Mouse (Mus musculus) embryonic facial prominence, embryonic 14.5 days (tissue): ENCODE measurements around the gene Matn4. TPM values are rescaled to one million over a fixed set of nuclear protein-coding genes. Genes with fewer than 3 reads are reported as not detected.

Experiments used
- ATAC-seq: fragments of 200-750 bp; cut with Nextera tagmentation; 2 replicates; pipeline ENCODE4 v1.8.0; 2017; ENCODE audit warnings: low read depth, moderate number of reproducible peaks, moderate TSS enrichment
- DNase-seq: peaks from one replicate; pipeline ENCODE4 v3.0.0-alpha.2; 2015; ENCODE audit warnings: low spot score
- H3K27ac ChIP-seq: fragments of 300-500 bp; sonication (generic); replicated peaks from 2 replicates; pipeline ENCODE4 v1.5.1; 2014; ENCODE audit warnings: low read depth, mild to moderate bottlenecking, low read length, moderate library complexity
- H3K27me3 ChIP-seq: fragments of 300-500 bp; sonication (generic); replicated peaks from 2 replicates; pipeline ENCODE4 v1.6.1; 2014; ENCODE audit warnings: low read length; ENCODE audit not compliant: control insufficient read depth, insufficient read depth
- H3K36me3 ChIP-seq: fragments of 300-500 bp; sonication (generic); 2 replicates; pipeline ENCODE4 v1.6.1; 2014; ENCODE audit warnings: low read length, mixed read lengths; ENCODE audit not compliant: control insufficient read depth, insufficient read depth
- H3K4me1 ChIP-seq: fragments of 300-500 bp; sonication (generic); 2 replicates; pipeline ENCODE4 v1.6.1; 2014; ENCODE audit warnings: antibody characterized with exemption, low read length; ENCODE audit not compliant: control insufficient read depth, insufficient read depth
- H3K4me2 ChIP-seq: fragments of 300-500 bp; sonication (generic); 2 replicates; pipeline ENCODE4 v1.6.1; 2014; ENCODE audit warnings: low read depth, mild to moderate bottlenecking, low read length, moderate library complexity, mixed read lengths
- H3K4me3 ChIP-seq: fragments of 300-500 bp; sonication (generic); 2 replicates; pipeline ENCODE4 v1.5.1; 2014; ENCODE audit warnings: low read depth, mild to moderate bottlenecking, low read length
- H3K9ac ChIP-seq: fragments of 300-500 bp; sonication (generic); 2 replicates; pipeline ENCODE4 v1.6.1; 2014; ENCODE audit warnings: low read depth, mild to moderate bottlenecking, low read length, moderate library complexity, mixed read lengths
- H3K9me3 ChIP-seq: fragments of 300-500 bp; sonication (generic); 2 replicates; pipeline ENCODE4 v1.6.1; 2016; ENCODE audit warnings: low read length; ENCODE audit not compliant: control insufficient read depth
- WGBS: fragments of 180-500 bp; shearing (Covaris S2); extraction: QIAGEN DNeasy Blood & Tissue Kit; methylation state at CpG from one replicate; pipeline ENCODE4 v1.1.7; 2014; 5-methylcytosine and 5-hydroxymethylcytosine counted together
- polyA plus RNA-seq: library from polyadenylated mRNA; unstranded; fragments of >200 nt; fragmentation: Nextera tagmentation; extraction: Ambion mirVana; gene quantifications from 2 replicates; pipeline ENCODE4 v1.2.1, GENCODE M21; 2014

Gene Matn4
- polyA plus RNA-seq, result 15.6 and 20.6 TPM in 2 replicates

GRCm38 (mm10) chr2:164405060-164405459 is at the start of gene Matn4:
Gene Matn4 (minus strand): TSS chr2:164405160.
- Histone ChIP-seq H3K4me2 (peak within 1 kb of the TSS; percentile 72), H3K36me3 (no peaks in the 10 kb centered on the region), H3K9ac (peak within 1 kb of the TSS; percentile 55), H3K4me3 (peak within 1 kb of the TSS; percentile 45), H3K9me3 (no peaks in the 10 kb centered on the region), H3K27me3 (peaks cover 99% of the 10 kb centered on the region), H3K27ac (peak within 1 kb of the TSS; percentile 70), H3K4me1 (peaks cover 14% of the 10 kb centered on the region)
- ATAC-seq (no peak), DNase-seq (no peak)
- 11% methylated on average over 9 of the region's 9 CpGs for WGBS

GRCm38 (mm10) chr2:164453887-164454500 is 49.0 kb upstream of the Matn4 start:
- WGBS, result 59% methylated on average over 7 of the region's 7 CpGs
- Histone ChIP-seq H3K27ac (no peak overlapping the region), H3K27me3 (no peaks in the 10 kb centered on the region), H3K36me3 (no peaks in the 10 kb centered on the region), H3K4me3 (no peak overlapping the region), H3K9ac (no peak overlapping the region), H3K9me3 (peaks cover 4% of the 10 kb centered on the region; the same call in 1 of the 2 replicates), H3K4me1 (peaks cover 27% of the 10 kb centered on the region), H3K4me2 (no peak overlapping the region)
- ATAC-seq, result no peak
- DNase-seq, result no peak

- peaks cover 4% of the 10 kb centered on the region; the same call in 1 of the 2 replicates for H3K9me3 ChIP-seq
- peaks cover 30% of the 10 kb centered on the region for H3K4me1 ChIP-seq
- no peak overlapping the region for H3K4me3 ChIP-seq
- no peak overlapping the region for H3K27ac ChIP-seq
- ATAC-seq, result no peak
- H3K36me3 ChIP-seq, result no peaks in the 10 kb centered on the region
- DNase-seq, result no peak
- no peak overlapping the region for H3K4me2 ChIP-seq
- 72% methylated on average over 14 of the region's 14 CpGs for WGBS
- H3K27me3 ChIP-seq, result no peaks in the 10 kb centered on the region
- no peak overlapping the region for H3K9ac ChIP-seq
These were observed 48.2 kb upstream of the Matn4 start for GRCm38 (mm10) chr2:164453047-164453757.

GRCm38 (mm10) chr2:164452000-164452676 is 47.2 kb upstream of the Matn4 start:
- Histone ChIP-seq H3K27ac (0 out of 2 replicates have a peak overlapping the region, but pooled peaks have one; percentile 35), H3K4me1 (peaks cover 30% of the 10 kb centered on the region), H3K27me3 (no peaks in the 10 kb centered on the region), H3K9me3 (peaks cover 4% of the 10 kb centered on the region; the same call in 1 of the 2 replicates), H3K36me3 (no peaks in the 10 kb centered on the region), H3K4me2 (no peak overlapping the region), H3K4me3 (no peak overlapping the region), H3K9ac (no peak overlapping the region)
- peak; percentile 78 for DNase-seq
- ATAC-seq, result peak; percentile 45
- WGBS, result 21% methylated on average over 12 of the region's 13 CpGs

- H3K27me3 ChIP-seq, result no peaks in the 10 kb centered on the region
- peaks cover 14% of the 10 kb centered on the region for H3K4me1 ChIP-seq
- DNase-seq, result peak; percentile 43
- 72% methylated on average over 14 of the region's 14 CpGs for WGBS
- H3K9me3 ChIP-seq, result peaks cover 4% of the 10 kb centered on the region; the same call in 1 of the 2 replicates
- peak; percentile 51; the same call in 1 of the 2 replicates for ATAC-seq
- H3K4me2 ChIP-seq, result no peak overlapping the region
- no peaks in the 10 kb centered on the region for H3K36me3 ChIP-seq
- peak overlapping the region; percentile 65 for H3K27ac ChIP-seq
- H3K4me3 ChIP-seq, result no peak overlapping the region
- no peak overlapping the region for H3K9ac ChIP-seq
These were observed 44.5 kb upstream of the Matn4 start for GRCm38 (mm10) chr2:164449341-164450042.

GRCm38 (mm10) chr2:164448921-164449320 is 44.0 kb upstream of the Matn4 start:
- Histone ChIP-seq H3K4me1 (peaks cover 14% of the 10 kb centered on the region), H3K27ac (peak overlapping the region; percentile 65; the same call in 1 of the 2 replicates), H3K9me3 (peaks cover 4% of the 10 kb centered on the region; the same call in 1 of the 2 replicates), H3K36me3 (no peaks in the 10 kb centered on the region), H3K9ac (no peak overlapping the region), H3K4me3 (no peak overlapping the region), H3K27me3 (no peaks in the 10 kb centered on the region), H3K4me2 (no peak overlapping the region)
- ATAC-seq (no peak), DNase-seq (peak; percentile 51)
- 52% methylated on average over 5 of the region's 5 CpGs for WGBS

GRCm38 (mm10) chr2:164448140-164448539 is 43.2 kb upstream of the Matn4 start:
- 82% methylated on average over 1 of the region's 1 CpGs for WGBS
- H3K4me3 ChIP-seq, result no peak overlapping the region
- ATAC-seq (no peak), DNase-seq (no peak)
- H3K9ac ChIP-seq, result no peak overlapping the region
- H3K4me2 ChIP-seq, result no peak overlapping the region
- H3K9me3 ChIP-seq, result peaks cover 4% of the 10 kb centered on the region; the same call in 1 of the 2 replicates
- H3K27ac ChIP-seq, result no peak overlapping the region
- H3K27me3 ChIP-seq, result no peaks in the 10 kb centered on the region
- peaks cover 18% of the 10 kb centered on the region for H3K4me1 ChIP-seq
- H3K36me3 ChIP-seq, result no peaks in the 10 kb centered on the region

GRCm38 (mm10) chr2:164446086-164446469 is 41.1 kb upstream of the Matn4 start:
- Histone ChIP-seq H3K27me3 (no peaks in the 10 kb centered on the region), H3K27ac (no peak overlapping the region), H3K36me3 (no peaks in the 10 kb centered on the region), H3K4me3 (no peak overlapping the region), H3K9me3 (peaks cover 4% of the 10 kb centered on the region; the same call in 1 of the 2 replicates), H3K4me2 (no peak overlapping the region), H3K4me1 (peaks cover 21% of the 10 kb centered on the region), H3K9ac (no peak overlapping the region)
- ATAC-seq, result no peak
- no peak for DNase-seq
- 62% methylated on average over 3 of the region's 3 CpGs for WGBS
